Mouse (Mus musculus): ENCODE results near the gene Hes2. TPM values are rescaled to one million over a fixed set of nuclear protein-coding genes. Genes with fewer than 3 reads are reported as not detected.

Gene Hes2
- polyA plus RNA-seq (2015; fragmentation: Nextera tagmentation; extraction: Ambion mirVana): not detected in 2 replicates

- no peaks in the 10 kb centered on the region for H3K9me3 ChIP-seq (ENCODE audit: low read length)
- no peak within 1 kb of the TSS for H3K27ac ChIP-seq (ENCODE audit: low read depth)
- no peak for TF ChIP-seq EP300 (IDR thresholded peaks at IDR 0.05; ENCODE audit: low read depth)
- H3K4me3 ChIP-seq (ENCODE audit: low read depth, low read length): peak within 1 kb of the TSS; percentile 36
- H3K36me3 ChIP-seq (replicated peaks; ENCODE audit: insufficient read depth, low read length): no peaks in the 10 kb centered on the region
- H3K4me1 ChIP-seq (ENCODE audit: insufficient read depth): peaks cover 15% of the 10 kb centered on the region
- 4% methylated on average over 35 of the region's 35 CpGs for WGBS (ENCODE audit: insufficient replicate concordance)
- no peak within 1 kb of the TSS for H3K9ac ChIP-seq (replicated peaks)
- H3K4me2 ChIP-seq (ENCODE audit: low read depth, low read length): peak within 1 kb of the TSS; percentile 62
- DNase-seq (no peak), ATAC-seq (peak; percentile 40; the same call in 1 of the 2 replicates)
- H3K27me3 ChIP-seq (ENCODE audit: insufficient read depth, low read length): peaks cover 48% of the 10 kb centered on the region
These were observed at the start of gene Hes2 for GRCm38 (mm10) chr4:152158585-152159284. Gene Hes2 (plus strand): TSS chr4:152158867.

- no peak overlapping the region for H3K27ac ChIP-seq (ENCODE audit: low read depth)
- H3K27me3 ChIP-seq (ENCODE audit: insufficient read depth, low read length): no peaks in the 10 kb centered on the region
- H3K36me3 ChIP-seq (replicated peaks; ENCODE audit: insufficient read depth, low read length): peaks cover 12% of the 10 kb centered on the region
- no peak overlapping the region for H3K9ac ChIP-seq (replicated peaks)
- DNase-seq (no peak), ATAC-seq (no peak)
- no peak overlapping the region for H3K4me2 ChIP-seq (ENCODE audit: low read depth, low read length)
- H3K9me3 ChIP-seq (ENCODE audit: low read length): no peaks in the 10 kb centered on the region
- peaks cover 8% of the 10 kb centered on the region; the same call in 1 of the 2 replicates for H3K4me1 ChIP-seq (ENCODE audit: insufficient read depth)
- no peak overlapping the region for H3K4me3 ChIP-seq (ENCODE audit: low read depth, low read length)
- 90% methylated on average over 3 of the region's 3 CpGs for WGBS (ENCODE audit: insufficient replicate concordance)
- TF ChIP-seq CTCF (IDR thresholded peaks at IDR 0.05; ENCODE audit: low read depth) (0 out of 2 replicates have a peak, but pooled peaks have one; percentile 18), EP300 (IDR thresholded peaks at IDR 0.05; ENCODE audit: low read depth) (no peak)
These were observed 49.2 kb upstream of the Hes2 start for GRCm38 (mm10) chr4:152109509-152109908.

- Histone ChIP-seq H3K27ac (ENCODE audit: low read depth) (peak overlapping the region; percentile 53), H3K9ac (replicated peaks) (no peak overlapping the region), H3K4me2 (ENCODE audit: low read depth, low read length) (peak overlapping the region; percentile 30), H3K9me3 (ENCODE audit: low read length) (no peaks in the 10 kb centered on the region), H3K36me3 (replicated peaks; ENCODE audit: insufficient read depth, low read length) (peaks cover 12% of the 10 kb centered on the region), H3K4me1 (ENCODE audit: insufficient read depth) (peaks cover 8% of the 10 kb centered on the region; the same call in 1 of the 2 replicates), H3K27me3 (ENCODE audit: insufficient read depth, low read length) (peaks cover 11% of the 10 kb centered on the region), H3K4me3 (ENCODE audit: low read depth, low read length) (no peak overlapping the region)
- WGBS (ENCODE audit: insufficient replicate concordance): 55% methylated on average over 4 of the region's 4 CpGs
- ATAC-seq (peak; percentile 64), DNase-seq (no peak)
- TF ChIP-seq CTCF (IDR thresholded peaks at IDR 0.05; ENCODE audit: low read depth): no peak
- TF ChIP-seq EP300 (IDR thresholded peaks at IDR 0.05; ENCODE audit: low read depth): peak; percentile 87
These were observed 48.0 kb upstream of the Hes2 start for GRCm38 (mm10) chr4:152110689-152111088.

- no peak for DNase-seq
- ATAC-seq: no peak
- WGBS (ENCODE audit: insufficient replicate concordance): 82% methylated on average over 9 of the region's 9 CpGs
- no peak overlapping the region for H3K27ac ChIP-seq (ENCODE audit: low read depth)
- H3K36me3 ChIP-seq (replicated peaks; ENCODE audit: insufficient read depth, low read length): peaks cover 7% of the 10 kb centered on the region
- H3K9ac ChIP-seq (replicated peaks): no peak overlapping the region
- H3K4me1 ChIP-seq (ENCODE audit: insufficient read depth): peaks cover 11% of the 10 kb centered on the region; the same call in 1 of the 2 replicates
- H3K27me3 ChIP-seq (ENCODE audit: insufficient read depth, low read length): peaks cover 27% of the 10 kb centered on the region
- TF ChIP-seq EP300 (IDR thresholded peaks at IDR 0.05; ENCODE audit: low read depth): no peak
- no peak for TF ChIP-seq CTCF (IDR thresholded peaks at IDR 0.05; ENCODE audit: low read depth)
- H3K4me3 ChIP-seq (ENCODE audit: low read depth, low read length): no peak overlapping the region
- no peak overlapping the region for H3K4me2 ChIP-seq (ENCODE audit: low read depth, low read length)
- no peaks in the 10 kb centered on the region for H3K9me3 ChIP-seq (ENCODE audit: low read length)
These were observed 46.3 kb upstream of the Hes2 start for GRCm38 (mm10) chr4:152112329-152112728.

- H3K9ac ChIP-seq (replicated peaks): no peak overlapping the region
- no peak overlapping the region for H3K27ac ChIP-seq (ENCODE audit: low read depth)
- H3K36me3 ChIP-seq (replicated peaks; ENCODE audit: insufficient read depth, low read length): peaks cover 7% of the 10 kb centered on the region
- peaks cover 43% of the 10 kb centered on the region for H3K27me3 ChIP-seq (ENCODE audit: insufficient read depth, low read length)
- DNase-seq: no peak
- H3K4me1 ChIP-seq (ENCODE audit: insufficient read depth): peaks cover 6% of the 10 kb centered on the region; the same call in 1 of the 2 replicates
- no peak for TF ChIP-seq CTCF (IDR thresholded peaks at IDR 0.05; ENCODE audit: low read depth)
- no peak for TF ChIP-seq EP300 (IDR thresholded peaks at IDR 0.05; ENCODE audit: low read depth)
- H3K4me2 ChIP-seq (ENCODE audit: low read depth, low read length): no peak overlapping the region
- ATAC-seq: no peak
- WGBS (ENCODE audit: insufficient replicate concordance): 88% methylated on average over 16 of the region's 16 CpGs
- H3K4me3 ChIP-seq (ENCODE audit: low read depth, low read length): no peak overlapping the region
- no peaks in the 10 kb centered on the region for H3K9me3 ChIP-seq (ENCODE audit: low read length)
These were observed 44.6 kb upstream of the Hes2 start for GRCm38 (mm10) chr4:152114080-152114479.

- DNase-seq: no peak
- 5% methylated on average over 30 of the region's 30 CpGs for WGBS (ENCODE audit: insufficient replicate concordance)
- no peak within 1 kb of the TSS for H3K4me3 ChIP-seq (ENCODE audit: low read depth, low read length)
These were observed 42.6 kb upstream of the Hes2 start, which contains the start of gene Tnfrsf25 for GRCm38 (mm10) chr4:152115921-152116612. Gene Tnfrsf25 (plus strand): TSS chr4:152115934.

More at GRCm38 (mm10) chr4:152115921-152116612, 42.6 kb upstream of the Hes2 start, which contains the start of gene Tnfrsf25:
- Histone ChIP-seq H3K9ac (replicated peaks) (peak within 1 kb of the TSS; percentile 30; the same call in 1 of the 2 replicates), H3K9me3 (ENCODE audit: low read length) (no peaks in the 10 kb centered on the region), H3K4me1 (ENCODE audit: insufficient read depth) (peaks cover 8% of the 10 kb centered on the region), H3K27ac (ENCODE audit: low read depth) (no peak within 1 kb of the TSS), H3K36me3 (replicated peaks; ENCODE audit: insufficient read depth, low read length) (peaks cover 5% of the 10 kb centered on the region), H3K27me3 (ENCODE audit: insufficient read depth, low read length) (peaks cover 63% of the 10 kb centered on the region), H3K4me2 (ENCODE audit: low read depth, low read length) (peak within 1 kb of the TSS; percentile 42; the same call in 1 of the 2 replicates)
- peak; percentile 30 for ATAC-seq
- no peak for TF ChIP-seq CTCF (IDR thresholded peaks at IDR 0.05; ENCODE audit: low read depth)
- no peak for TF ChIP-seq EP300 (IDR thresholded peaks at IDR 0.05; ENCODE audit: low read depth)

All from liver, postnatal 0 days (tissue).